Mouse (Mus musculus) hindbrain, embryonic 16.5 days (tissue): Measurements from ENCODE around the gene Blzf1. TPM values are rescaled to one million over a fixed set of nuclear protein-coding genes. Genes with fewer than 3 reads are reported as not detected.

Source experiments
- ATAC-seq: fragments of 200-750 bp; cut with Nextera tagmentation; 2 replicates; pipeline ENCODE4 v1.8.0; 2017; ENCODE audit warnings: moderate TSS enrichment, moderate library complexity
- H3K27ac ChIP-seq: fragments of 300-500 bp; sonication (generic); 2 replicates; pipeline ENCODE4 v1.5.1; 2014; ENCODE audit warnings: low read depth, mild to moderate bottlenecking, control low read depth, low read length, moderate library complexity
- H3K27me3 ChIP-seq: fragments of 300-500 bp; sonication (generic); replicated peaks from 2 replicates; pipeline ENCODE4 v1.6.1; 2014; ENCODE audit warnings: low read length; ENCODE audit not compliant: control insufficient read depth, insufficient read depth
- H3K36me3 ChIP-seq: fragments of 300-500 bp; sonication (generic); 2 replicates; pipeline ENCODE4 v1.6.1; 2014; ENCODE audit warnings: mild to moderate bottlenecking, low read length, moderate library complexity, mixed read lengths; ENCODE audit not compliant: control insufficient read depth, insufficient read depth
- H3K4me1 ChIP-seq: fragments of 300-500 bp; sonication (generic); 2 replicates; pipeline ENCODE4 v1.6.1; 2014; ENCODE audit warnings: low read depth, low read length; ENCODE audit not compliant: control insufficient read depth, insufficient read depth
- H3K4me2 ChIP-seq: fragments of 300-500 bp; sonication (generic); 2 replicates; pipeline ENCODE4 v1.6.1; 2014; ENCODE audit warnings: mild to moderate bottlenecking, low read length, control low read depth, moderate library complexity
- H3K4me3 ChIP-seq: fragments of 300-500 bp; sonication (generic); 2 replicates; pipeline ENCODE4 v1.5.1; 2014; ENCODE audit warnings: mild to moderate bottlenecking, low read length, control low read depth, moderate library complexity
- H3K9ac ChIP-seq: fragments of 300-500 bp; sonication (generic); 2 replicates; pipeline ENCODE4 v1.6.1; 2014; ENCODE audit warnings: low read depth, mild to moderate bottlenecking, control low read depth, low read length, moderate library complexity
- H3K9me3 ChIP-seq: fragments of 300-500 bp; sonication (generic); 2 replicates; pipeline ENCODE4 v1.6.1; 2014; ENCODE audit warnings: mild to moderate bottlenecking, low read length, moderate library complexity; ENCODE audit not compliant: control insufficient read depth
- WGBS: fragments of 180-500 bp; shearing (Covaris S2); extraction: QIAGEN DNeasy Blood & Tissue Kit; methylation state at CpG from one replicate; pipeline ENCODE4 v1.1.7; 2014; 5-methylcytosine and 5-hydroxymethylcytosine counted together
- polyA plus RNA-seq: library from polyadenylated mRNA; unstranded; fragments of >200 nt; fragmentation: Nextera tagmentation; extraction: Ambion mirVana; gene quantifications from 2 replicates; pipeline ENCODE4 v1.2.1, GENCODE M21; 2015

Blzf1 gene
- polyA plus RNA-seq, 1 experiment from 2014 or later = 31.3 TPM

- 91% methylated on average over 5 of the region's 5 CpGs for WGBS
- no peaks in the 10 kb centered on the region; the same call in 1 of the 2 replicates for H3K36me3 ChIP-seq
- no peaks in the 10 kb centered on the region for H3K27me3 ChIP-seq
- ATAC-seq = no peak
- no peaks in the 10 kb centered on the region for H3K4me1 ChIP-seq
- no peak overlapping the region for H3K4me3 ChIP-seq
- H3K9ac ChIP-seq = no peak overlapping the region
- H3K9me3 ChIP-seq = no peaks in the 10 kb centered on the region
- no peak overlapping the region for H3K4me2 ChIP-seq
- H3K27ac ChIP-seq = no peak overlapping the region
Observed at GRCm38 (mm10) chr1:164314085-164314484, 6.8 kb upstream of the Blzf1 start.

GRCm38 (mm10) chr1:164307922-164308321 is 633 bp upstream of the Blzf1 start:
- 11% methylated on average over 10 of the region's 10 CpGs for WGBS
- 0 out of 2 replicates have a peak, but pooled peaks have one; percentile 7 for ATAC-seq

GRCm38 (mm10) chr1:164303821-164304220 is 3.5 kb downstream of the Blzf1 start, which contains the start of gene Nme7:
TSS of gene Nme7 (plus strand) at chr1:164304121.
- no peaks in the 10 kb centered on the region for H3K9me3 ChIP-seq
- no peaks in the 10 kb centered on the region for H3K27me3 ChIP-seq
- H3K4me3 ChIP-seq = no peak within 1 kb of the TSS
- peaks cover 11% of the 10 kb centered on the region for H3K4me1 ChIP-seq
- H3K4me2 ChIP-seq = no peak within 1 kb of the TSS
- H3K9ac ChIP-seq = no peak within 1 kb of the TSS
- 87% methylated on average over 5 of the region's 5 CpGs for WGBS
- peaks cover 25% of the 10 kb centered on the region for H3K36me3 ChIP-seq
- H3K27ac ChIP-seq = no peak within 1 kb of the TSS
- ATAC-seq = no peak

More at GRCm38 (mm10) chr1:164307922-164308321, 633 bp upstream of the Blzf1 start:
- H3K4me1 ChIP-seq = peaks cover 11% of the 10 kb centered on the region
- no peaks in the 10 kb centered on the region for H3K9me3 ChIP-seq
- H3K4me2 ChIP-seq = peak overlapping the region; percentile 59
- H3K27ac ChIP-seq = 0 out of 2 replicates have a peak overlapping the region, but pooled peaks have one; percentile 36
- no peaks in the 10 kb centered on the region for H3K27me3 ChIP-seq
- peak overlapping the region; percentile 74 for H3K4me3 ChIP-seq
- H3K36me3 ChIP-seq = no peaks in the 10 kb centered on the region
- peak overlapping the region; percentile 61 for H3K9ac ChIP-seq

- Histone ChIP-seq H3K9me3 (no peaks in the 10 kb centered on the region), H3K4me3 (no peak overlapping the region), H3K4me1 (peaks cover 5% of the 10 kb centered on the region), H3K36me3 (peaks cover 38% of the 10 kb centered on the region), H3K9ac (no peak overlapping the region), H3K27ac (no peak overlapping the region), H3K4me2 (no peak overlapping the region), H3K27me3 (no peaks in the 10 kb centered on the region)
- WGBS = 93% methylated on average over 4 of the region's 4 CpGs
- no peak for ATAC-seq
Observed at GRCm38 (mm10) chr1:164301949-164302348, 5.3 kb downstream of the Blzf1 start.

GRCm38 (mm10) chr1:164296473-164296872 is 10.8 kb downstream of the Blzf1 start:
- Histone ChIP-seq H3K9ac (no peak overlapping the region), H3K27ac (no peak overlapping the region), H3K9me3 (no peaks in the 10 kb centered on the region), H3K4me1 (no peaks in the 10 kb centered on the region), H3K4me2 (no peak overlapping the region), H3K27me3 (no peaks in the 10 kb centered on the region), H3K4me3 (no peak overlapping the region), H3K36me3 (peaks cover 50% of the 10 kb centered on the region)
- ATAC-seq = no peak
- 97% methylated on average over 4 of the region's 5 CpGs for WGBS

- 94% methylated on average over 6 of the region's 6 CpGs for WGBS
- no peak overlapping the region for H3K4me2 ChIP-seq
- no peak overlapping the region for H3K9ac ChIP-seq
- no peaks in the 10 kb centered on the region for H3K4me1 ChIP-seq
- no peaks in the 10 kb centered on the region for H3K27me3 ChIP-seq
- H3K27ac ChIP-seq = no peak overlapping the region
- H3K36me3 ChIP-seq = peaks cover 40% of the 10 kb centered on the region
- no peaks in the 10 kb centered on the region for H3K9me3 ChIP-seq
- no peak overlapping the region for H3K4me3 ChIP-seq
- no peak for ATAC-seq
Observed at GRCm38 (mm10) chr1:164294071-164294470, 13.2 kb downstream of the Blzf1 start.

GRCm38 (mm10) chr1:164292040-164292439 is 15.2 kb downstream of the Blzf1 start:
- no peak for ATAC-seq
- Histone ChIP-seq H3K36me3 (peaks cover 26% of the 10 kb centered on the region), H3K27ac (no peak overlapping the region), H3K27me3 (no peaks in the 10 kb centered on the region), H3K4me2 (no peak overlapping the region), H3K9ac (no peak overlapping the region), H3K9me3 (no peaks in the 10 kb centered on the region), H3K4me1 (no peaks in the 10 kb centered on the region; the same call in 1 of the 2 replicates), H3K4me3 (no peak overlapping the region)
- WGBS = 92% methylated on average over 5 of the region's 5 CpGs

GRCm38 (mm10) chr1:164287406-164287805 is 19.9 kb downstream of the Blzf1 start:
- H3K36me3 ChIP-seq = peaks cover 12% of the 10 kb centered on the region
- no peaks in the 10 kb centered on the region for H3K9me3 ChIP-seq
- H3K27ac ChIP-seq = no peak overlapping the region
- 56% methylated on average over 15 of the region's 15 CpGs for WGBS
- ATAC-seq = peak; percentile 65
- H3K27me3 ChIP-seq = no peaks in the 10 kb centered on the region
- H3K4me1 ChIP-seq = no peaks in the 10 kb centered on the region; the same call in 1 of the 2 replicates
- no peak overlapping the region for H3K4me2 ChIP-seq
- H3K9ac ChIP-seq = no peak overlapping the region
- no peak overlapping the region for H3K4me3 ChIP-seq

- no peak overlapping the region for H3K9ac ChIP-seq
- H3K9me3 ChIP-seq = no peaks in the 10 kb centered on the region
- H3K4me1 ChIP-seq = no peaks in the 10 kb centered on the region; the same call in 1 of the 2 replicates
- H3K4me2 ChIP-seq = no peak overlapping the region
- H3K27ac ChIP-seq = no peak overlapping the region
- peaks cover 6% of the 10 kb centered on the region; the same call in 1 of the 2 replicates for H3K36me3 ChIP-seq
- no peaks in the 10 kb centered on the region for H3K27me3 ChIP-seq
- ATAC-seq = no peak
- no peak overlapping the region for H3K4me3 ChIP-seq
- WGBS = 93% methylated on average over 3 of the region's 3 CpGs
Observed at GRCm38 (mm10) chr1:164284007-164284406, 23.3 kb downstream of the Blzf1 start.
